Mouse (Mus musculus) macrophage (primary cell): ENCODE measurements around the gene Kif3c. TPM values are rescaled to one million over a fixed set of nuclear protein-coding genes. Genes with fewer than 3 reads are reported as not detected.

Experiments used
- H3K27ac ChIP-seq: fragments of 350-480 bp; formaldehyde crosslinking; 2 replicates; pipeline ENCODE4 v1.9.0; 2021
- H3K36me3 ChIP-seq: fragments of 350-480 bp; formaldehyde crosslinking; 2 replicates; pipeline ENCODE4 v1.9.0; 2021; ENCODE audit errors: inconsistent target
- H3K4me3 ChIP-seq: fragments of 350-480 bp; formaldehyde crosslinking; 2 replicates; pipeline ENCODE4 v1.9.0; 2021; ENCODE audit errors: inconsistent target
- H3K79me2 ChIP-seq: fragments of 350-480 bp; formaldehyde crosslinking; 2 replicates; pipeline ENCODE4 v1.9.0; 2021; ENCODE audit errors: inconsistent target
- WGBS: methylation state at CpG from one replicate; pipeline ENCODE4 v1.1.7; 2026; ENCODE audit warnings: inconsistent platforms; ENCODE audit not compliant: missing documents; 5-methylcytosine and 5-hydroxymethylcytosine counted together
- polyA plus RNA-seq: library from polyadenylated mRNA; stranded (reverse); fragments of 250-400 nt; gene quantifications from 3 replicates; pipeline ENCODE4 v1.2.4, GENCODE M21; 2018; ENCODE audit warnings: inconsistent platforms

Gene Kif3c
- polyA plus RNA-seq, 1 experiment from 2014 or later = 5.0 TPM

DNA sequence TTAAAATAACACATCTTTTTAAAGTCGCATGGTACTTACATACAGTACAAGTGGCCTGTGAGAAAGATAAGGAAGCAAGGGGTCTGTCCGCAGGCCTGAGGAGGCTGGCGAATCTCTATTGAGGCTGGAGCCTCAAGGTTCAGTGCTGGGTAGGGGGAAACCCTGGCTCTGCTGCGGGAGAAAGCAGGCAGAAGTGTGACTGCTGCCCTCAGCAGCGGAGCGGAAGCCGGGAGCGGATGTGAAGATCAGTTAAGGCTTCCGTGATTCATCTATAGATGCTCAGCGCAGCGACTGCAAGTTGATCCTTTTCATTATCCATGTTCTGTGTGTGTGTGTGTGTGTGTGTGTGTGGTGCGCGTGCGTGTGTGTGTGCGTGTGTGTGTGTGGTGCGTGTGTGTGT, 8.1 kb upstream of the Kif3c start:
- H3K4me3 ChIP-seq = peak overlapping the region; percentile 34

GRCm38 (mm10) chr12:3359302-3359701, 5.6 kb upstream of the Kif3c start:
- WGBS = 14% methylated on average over 3 of the region's 3 CpGs
- Histone ChIP-seq H3K36me3 (no peaks in the 10 kb centered on the region), H3K79me2 (peaks cover 21% of the 10 kb centered on the region; the same call in 1 of the 2 replicates), H3K4me3 (no peak overlapping the region), H3K27ac (peak overlapping the region; percentile 44)

More for the DNA sequence above, 8.1 kb upstream of the Kif3c start:
- no peaks in the 10 kb centered on the region for H3K36me3 ChIP-seq
- H3K27ac ChIP-seq = peak overlapping the region; percentile 68
- WGBS = 66% methylated on average over 8 of the region's 16 CpGs
- H3K79me2 ChIP-seq = peaks cover 46% of the 10 kb centered on the region

- H3K79me2 ChIP-seq = peaks cover 16% of the 10 kb centered on the region; the same call in 1 of the 2 replicates
- no peak overlapping the region for H3K4me3 ChIP-seq
- 48% methylated on average over 2 of the region's 2 CpGs for WGBS
- peak overlapping the region; percentile 44 for H3K27ac ChIP-seq
- no peaks in the 10 kb centered on the region for H3K36me3 ChIP-seq
These were observed 4.9 kb upstream of the Kif3c start for GRCm38 (mm10) chr12:3360043-3360442.

- 94% methylated on average over 5 of the region's 5 CpGs for WGBS
- no peak overlapping the region for H3K4me3 ChIP-seq
- H3K79me2 ChIP-seq = no peaks in the 10 kb centered on the region; the same call in 1 of the 2 replicates
These were observed 856 bp upstream of the Kif3c start for GRCm38 (mm10) chr12:3364076-3364475.

DNA sequence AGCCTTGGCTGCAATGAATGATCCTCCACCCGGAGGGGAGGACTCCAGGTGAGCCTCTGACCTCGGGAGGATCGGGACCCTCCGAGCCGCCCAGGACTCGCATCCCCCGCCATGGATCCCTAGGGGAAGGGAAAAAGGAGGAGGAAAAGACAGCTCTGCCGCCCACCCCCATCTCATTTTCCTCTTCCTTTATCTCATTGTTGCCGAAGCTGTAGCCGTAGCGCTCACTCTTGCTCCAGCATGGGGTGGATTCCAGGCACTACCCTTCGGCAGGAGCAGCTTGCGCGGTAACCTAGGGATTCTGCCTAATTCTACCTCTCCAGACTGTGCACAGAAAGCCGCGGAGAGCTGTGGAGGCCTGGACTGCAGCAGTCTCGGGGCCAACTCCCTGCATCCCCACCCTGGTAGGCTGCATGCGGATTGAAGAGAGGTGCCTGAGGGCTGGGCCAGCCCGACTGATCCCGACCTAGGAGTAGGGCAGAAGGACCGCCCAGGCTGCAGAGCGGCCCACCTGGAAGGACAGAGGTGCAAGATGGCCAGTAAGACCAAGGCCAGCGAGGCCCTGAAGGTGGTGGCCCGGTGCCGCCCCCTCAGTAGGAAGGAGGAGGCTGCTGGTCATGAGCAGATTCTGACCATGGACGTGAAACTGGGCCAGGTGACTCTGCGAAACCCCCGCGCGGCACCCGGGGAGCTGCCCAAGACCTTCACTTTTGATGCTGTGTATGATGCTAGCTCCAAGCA, 687 bp downstream of the Kif3c start:
- Histone ChIP-seq H3K27ac (peak overlapping the region; percentile 25; the same call in 1 of the 2 replicates), H3K36me3 (no peaks in the 10 kb centered on the region; the same call in 1 of the 2 replicates), H3K4me3 (peak overlapping the region; percentile 79), H3K79me2 (no peaks in the 10 kb centered on the region; the same call in 1 of the 2 replicates)
- WGBS = 24% methylated on average over 31 of the region's 31 CpGs

More at GRCm38 (mm10) chr12:3364076-3364475, 856 bp upstream of the Kif3c start:
- H3K27ac ChIP-seq = no peak overlapping the region
- H3K36me3 ChIP-seq = no peaks in the 10 kb centered on the region; the same call in 1 of the 2 replicates

- no peaks in the 10 kb centered on the region; the same call in 1 of the 2 replicates for H3K36me3 ChIP-seq
- H3K4me3 ChIP-seq = no peak overlapping the region
- H3K79me2 ChIP-seq = no peaks in the 10 kb centered on the region; the same call in 1 of the 2 replicates
- no peak overlapping the region for H3K27ac ChIP-seq
- WGBS = 87% methylated on average over 22 of the region's 22 CpGs
These were observed 1.4 kb downstream of the Kif3c start for GRCm38 (mm10) chr12:3366190-3366956.

DNA sequence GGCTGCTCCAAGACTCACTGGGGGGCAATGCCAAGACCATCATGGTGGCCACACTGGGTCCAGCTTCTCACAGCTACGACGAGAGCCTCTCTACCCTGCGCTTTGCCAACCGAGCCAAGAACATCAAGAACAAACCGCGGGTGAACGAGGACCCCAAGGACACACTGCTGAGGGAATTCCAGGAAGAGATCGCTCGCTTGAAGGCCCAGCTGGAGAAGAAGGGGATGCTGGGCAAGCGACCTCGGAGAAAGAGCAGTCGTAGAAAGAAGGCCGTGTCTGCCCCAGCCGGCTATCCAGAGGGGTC, 2.0 kb downstream of the Kif3c start:
- Histone ChIP-seq H3K79me2 (no peaks in the 10 kb centered on the region; the same call in 1 of the 2 replicates), H3K4me3 (no peak overlapping the region), H3K36me3 (no peaks in the 10 kb centered on the region; the same call in 1 of the 2 replicates), H3K27ac (no peak overlapping the region)
- WGBS = 90% methylated on average over 14 of the region's 14 CpGs

DNA sequence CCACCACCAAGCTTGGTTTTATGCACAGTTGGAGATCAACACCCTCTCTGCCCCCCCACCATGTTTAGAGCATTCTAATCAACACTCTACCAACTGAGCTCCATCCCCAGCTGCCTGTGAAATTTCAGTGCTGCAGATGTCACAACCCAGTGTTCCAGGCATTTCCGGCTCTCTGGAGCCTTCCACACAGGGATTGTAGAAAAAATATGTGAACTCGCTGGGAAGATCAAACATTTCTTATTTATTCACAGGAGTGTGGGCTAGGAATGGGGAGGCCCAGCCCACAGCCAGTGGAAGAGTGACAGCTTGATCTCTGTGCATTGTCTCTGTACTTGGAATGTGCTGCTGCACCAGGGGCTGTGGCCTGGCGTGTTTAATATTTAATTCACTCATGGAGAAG, 3.8 kb downstream of the Kif3c start:
- no peak overlapping the region for H3K27ac ChIP-seq
- H3K36me3 ChIP-seq = no peaks in the 10 kb centered on the region; the same call in 1 of the 2 replicates
- WGBS = 100% methylated on average over 2 of the region's 3 CpGs

DNA sequence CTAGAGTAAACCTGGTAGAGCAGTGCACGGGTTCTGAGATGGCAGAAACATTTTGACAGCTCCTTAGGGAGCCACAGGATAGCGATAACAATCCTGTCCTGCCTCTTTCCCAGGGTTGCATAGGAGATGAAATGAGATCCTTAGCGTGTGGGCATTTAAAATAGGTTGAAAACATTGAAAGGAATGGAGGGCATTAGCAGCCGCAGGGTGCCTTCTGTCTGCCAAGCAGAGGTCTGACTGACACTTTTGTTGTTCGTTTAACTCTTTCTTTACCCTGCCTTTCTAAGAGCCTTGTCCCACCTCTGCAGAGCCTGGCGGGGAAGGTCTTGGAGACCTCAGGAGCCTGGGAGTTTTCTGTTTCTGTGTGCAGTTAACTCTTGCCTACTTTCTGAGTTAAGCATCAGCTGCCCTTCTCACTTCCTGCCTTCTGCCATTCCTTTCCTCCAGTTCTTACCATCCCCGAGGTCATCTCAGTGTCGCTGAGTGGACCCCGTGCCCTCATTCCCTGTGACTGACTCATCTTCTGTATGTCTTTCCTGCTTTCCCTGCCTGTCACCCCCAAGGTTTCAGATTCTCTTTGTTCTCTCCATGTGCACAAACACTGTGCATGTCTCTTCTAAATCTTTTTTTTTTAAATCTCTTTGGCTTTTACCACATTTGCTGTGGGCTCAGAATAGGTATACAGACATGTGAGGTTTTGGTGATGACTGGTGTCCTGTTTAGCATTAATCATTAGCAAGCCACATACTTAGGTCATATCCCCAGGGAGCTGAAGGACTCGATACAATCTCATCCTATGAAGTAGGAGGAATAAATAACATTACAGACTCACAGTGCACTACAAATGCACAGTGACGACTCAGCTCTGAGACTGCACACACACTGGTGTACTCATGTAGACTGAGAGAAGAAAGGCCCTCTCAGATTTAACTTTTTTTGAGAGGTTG, 6.3 kb downstream of the Kif3c start:
- Histone ChIP-seq H3K79me2 (no peaks in the 10 kb centered on the region; the same call in 1 of the 2 replicates), H3K36me3 (no peaks in the 10 kb centered on the region; the same call in 1 of the 2 replicates), H3K4me3 (no peak overlapping the region), H3K27ac (peak overlapping the region; percentile 40)
- 84% methylated on average over 11 of the region's 11 CpGs for WGBS

More for the DNA sequence above, 3.8 kb downstream of the Kif3c start:
- Histone ChIP-seq H3K4me3 (no peak overlapping the region), H3K79me2 (no peaks in the 10 kb centered on the region; the same call in 1 of the 2 replicates)

DNA sequence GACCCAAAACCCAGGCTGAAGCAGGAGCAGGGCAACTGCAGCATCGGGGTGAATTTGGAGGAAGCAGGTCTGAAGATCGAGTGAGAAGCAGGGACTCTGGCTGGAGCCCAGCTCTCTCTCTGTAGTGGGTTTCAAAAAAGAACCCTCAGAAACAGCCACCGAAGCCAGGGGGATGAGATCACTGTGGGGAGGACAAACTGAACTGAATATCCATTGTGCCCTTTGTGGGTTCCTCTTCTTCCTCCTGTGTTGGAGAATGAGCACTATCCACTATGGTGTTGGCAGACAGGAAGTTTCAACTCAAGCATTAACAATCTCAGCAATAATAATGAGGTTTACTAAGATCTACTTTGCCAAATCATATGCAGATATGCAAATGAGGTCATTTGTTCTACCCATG, 7.1 kb downstream of the Kif3c start:
- Histone ChIP-seq H3K27ac (peak overlapping the region; percentile 40), H3K4me3 (no peak overlapping the region), H3K36me3 (no peaks in the 10 kb centered on the region; the same call in 1 of the 2 replicates), H3K79me2 (no peaks in the 10 kb centered on the region; the same call in 1 of the 2 replicates)
- WGBS = 26% methylated on average over 3 of the region's 3 CpGs

DNA sequence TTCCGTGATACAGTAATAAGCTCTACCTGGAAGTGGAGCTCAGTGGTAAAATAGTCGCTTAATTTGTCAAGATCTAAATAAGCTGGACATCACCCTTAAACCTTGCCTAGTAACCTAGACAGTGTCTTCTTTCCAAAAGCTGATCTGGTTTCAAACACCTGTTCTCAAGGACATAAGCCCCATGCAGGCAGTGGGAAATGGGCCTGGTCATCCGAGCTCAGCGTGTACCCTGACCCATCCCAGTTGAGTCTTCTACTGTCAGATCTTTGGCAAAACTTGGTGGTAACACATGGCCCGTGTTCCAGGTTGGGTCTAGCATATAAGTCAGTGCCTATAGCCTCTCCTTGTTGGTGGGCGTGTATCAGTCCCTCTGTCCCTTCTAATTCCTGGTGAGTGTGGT, 8.6 kb downstream of the Kif3c start:
- Histone ChIP-seq H3K27ac (no peak overlapping the region), H3K36me3 (no peaks in the 10 kb centered on the region), H3K4me3 (no peak overlapping the region), H3K79me2 (no peaks in the 10 kb centered on the region; the same call in 1 of the 2 replicates)
- WGBS = 97% methylated on average over 6 of the region's 6 CpGs

- WGBS = 95% methylated on average over 5 of the region's 5 CpGs
- Histone ChIP-seq H3K79me2 (no peaks in the 10 kb centered on the region; the same call in 1 of the 2 replicates), H3K4me3 (no peak overlapping the region), H3K36me3 (no peaks in the 10 kb centered on the region), H3K27ac (no peak overlapping the region)
These were observed 9.6 kb downstream of the Kif3c start for GRCm38 (mm10) chr12:3374552-3374951.

DNA sequence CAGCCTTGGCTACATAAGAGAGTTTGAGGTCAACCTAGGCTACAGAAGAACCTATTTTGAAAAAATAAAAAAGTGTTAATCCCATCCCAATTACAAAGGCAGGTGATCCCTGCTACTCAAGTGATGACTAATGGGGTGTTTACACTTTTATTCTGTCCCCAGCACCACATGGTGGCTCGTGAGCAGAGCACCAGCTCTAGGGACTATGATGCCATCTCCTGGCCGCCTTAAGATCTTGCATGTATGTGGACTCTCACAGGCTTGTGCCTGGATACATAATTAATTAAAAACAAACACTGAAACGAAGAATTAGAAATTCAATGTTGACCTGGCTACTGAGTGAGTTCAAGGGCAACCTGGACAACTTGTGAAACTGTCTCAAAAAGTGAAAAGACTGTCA, 12.3 kb downstream of the Kif3c start:
- no peak overlapping the region for H3K4me3 ChIP-seq
- no peaks in the 10 kb centered on the region for H3K36me3 ChIP-seq
- no peaks in the 10 kb centered on the region; the same call in 1 of the 2 replicates for H3K79me2 ChIP-seq
- no peak overlapping the region for H3K27ac ChIP-seq
- WGBS = 64% methylated on average over 3 of the region's 3 CpGs

GRCm38 (mm10) chr12:3377755-3378154, 12.8 kb downstream of the Kif3c start:
- WGBS = 92% methylated on average over 5 of the region's 5 CpGs

More at GRCm38 (mm10) chr12:3377755-3378154, 12.8 kb downstream of the Kif3c start:
- no peaks in the 10 kb centered on the region for H3K36me3 ChIP-seq
- H3K27ac ChIP-seq = no peak overlapping the region
- H3K4me3 ChIP-seq = no peak overlapping the region
- H3K79me2 ChIP-seq = no peaks in the 10 kb centered on the region; the same call in 1 of the 2 replicates
